Mouse (Mus musculus) megakaryocyte progenitor cell, adult 5-6 weeks (primary cell): ENCODE data around the gene Gm20547. TPM values are rescaled to one million over a fixed set of nuclear protein-coding genes. Genes with fewer than 3 reads are reported as not detected.

Experiments
- ATAC-seq: replicated peaks from 2 replicates; pipeline ENCODE4 v1.8.0; 2016; ENCODE audit warnings: mild to moderate bottlenecking, moderate TSS enrichment, inconsistent platforms; ENCODE audit not compliant: poor library complexity
- total RNA-seq, 2 experiments: library from RNA; stranded (forward) in 1 of 2; stranded (reverse) in 1 of 2; fragments of 157-497, 149-512 nt in 1 of 2; fragments of 200-1000 nt in 1 of 2; gene quantifications; 2 replicates each; pipeline versions ENCODE4 v1.2.3 to v1.2.4; 2015 to 2017

Gm20547 gene
- total RNA-seq, 2 experiments from 2014 or later, result not detected

- ATAC-seq, result no peak
These were observed 73.1 kb downstream of the Gm20547 start for GRCm38 (mm10) chr17:34808599-34809205.

- no peak for ATAC-seq
These were observed 74.7 kb downstream of the Gm20547 start for GRCm38 (mm10) chr17:34807176-34807575.

Other genes with a start within 250 kb of the Gm20547 start
Only the 30 nearest of the 37 such genes appear.
- gene Tnxb, start 211.5 kb downstream of the Gm20547 start, total RNA-seq (2015), result not detected in 2 replicates
- not detected in 2 replicates for gene Tnxb, start 211.5 kb downstream of the Gm20547 start, total RNA-seq (2017)
- gene C4b, start 138.2 kb downstream of the Gm20547 start, total RNA-seq (2015), result 0.12 and 0.27 TPM in 2 replicates
- gene C4b, start 138.2 kb downstream of the Gm20547 start, total RNA-seq (2017), result 0.03 and 0.12 TPM in 2 replicates
- gene Cyp21a1, start 77.5 kb downstream of the Gm20547 start, total RNA-seq (2015), result not detected in 2 replicates
- gene Cyp21a1, start 77.5 kb downstream of the Gm20547 start, total RNA-seq (2017), result not detected in 2 replicates
- gene Stk19, start 45.1 kb downstream of the Gm20547 start, total RNA-seq (2015), result 19.6 and 27.3 TPM in 2 replicates
- 17.0 and 31.8 TPM in 2 replicates for gene Stk19, start 45.1 kb downstream of the Gm20547 start, total RNA-seq (2017)
- 20.2 and 33.2 TPM in 2 replicates for gene Dxo, start 45.0 kb downstream of the Gm20547 start, total RNA-seq (2015)
- 18.8 and 28.9 TPM in 2 replicates for gene Dxo, start 45.0 kb downstream of the Gm20547 start, total RNA-seq (2017)
- gene Skiv2l, start 31.8 kb downstream of the Gm20547 start, total RNA-seq (2015), result 10.2 and 12.8 TPM in 2 replicates
- 31.2 and 35.7 TPM in 2 replicates for gene Skiv2l, start 31.8 kb downstream of the Gm20547 start, total RNA-seq (2017)
- 65.8 and 70.7 TPM in 2 replicates for gene Nelfe, start 31.7 kb downstream of the Gm20547 start, total RNA-seq (2015)
- gene Nelfe, start 31.7 kb downstream of the Gm20547 start, total RNA-seq (2017), result 39.9 and 40.8 TPM in 2 replicates
- gene Cfb, start 19.5 kb downstream of the Gm20547 start, total RNA-seq (2015), result not detected in 2 replicates
- gene Cfb, start 19.5 kb downstream of the Gm20547 start, total RNA-seq (2017), result not detected in 2 replicates
- 7.7 and 9.9 TPM in 2 replicates for gene Zbtb12, start 2.6 kb downstream of the Gm20547 start, total RNA-seq (2015)
- gene Zbtb12, start 2.6 kb downstream of the Gm20547 start, total RNA-seq (2017), result 13.6 and 15.1 TPM in 2 replicates
- 5.1 and 7.8 TPM in 2 replicates for gene C2, start 16.2 kb upstream of the Gm20547 start, total RNA-seq (2015)
- 1.6 and 1.9 TPM in 2 replicates for gene C2, start 16.2 kb upstream of the Gm20547 start, total RNA-seq (2017)
- 72.4 and 73.5 TPM in 2 replicates for gene Ehmt2, start 16.4 kb upstream of the Gm20547 start, total RNA-seq (2015)
- gene Ehmt2, start 16.4 kb upstream of the Gm20547 start, total RNA-seq (2017), result 107 and 108 TPM in 2 replicates
- gene Slc44a4, start 32.4 kb upstream of the Gm20547 start, total RNA-seq (2015), result 0.81 and 1.8 TPM in 2 replicates
- gene Slc44a4, start 32.4 kb upstream of the Gm20547 start, total RNA-seq (2017), result 0.61 and 0.75 TPM in 2 replicates
- gene Neu1, start 49.2 kb upstream of the Gm20547 start, total RNA-seq (2015), result 21.6 and 24.5 TPM in 2 replicates
- 28.4 and 29.8 TPM in 2 replicates for gene Neu1, start 49.2 kb upstream of the Gm20547 start, total RNA-seq (2017)
- gene Hspa1b, start 77.2 kb upstream of the Gm20547 start, total RNA-seq (2015), result 19.3 and 27.4 TPM in 2 replicates
- 22.7 and 24.4 TPM in 2 replicates for gene Hspa1b, start 77.2 kb upstream of the Gm20547 start, total RNA-seq (2017)
- not detected in 2 replicates for gene Gm20481, start 87.9 kb upstream of the Gm20547 start, total RNA-seq (2015)
- not detected in 2 replicates for gene Gm20481, start 87.9 kb upstream of the Gm20547 start, total RNA-seq (2017)
- 8.4 and 14.5 TPM in 2 replicates for gene Hspa1a, start 90.1 kb upstream of the Gm20547 start, total RNA-seq (2015)
- 20.8 and 29.4 TPM in 2 replicates for gene Hspa1a, start 90.1 kb upstream of the Gm20547 start, total RNA-seq (2017)
- gene Hspa1l, start 90.7 kb upstream of the Gm20547 start, total RNA-seq (2015), result not detected in 2 replicates
- gene Hspa1l, start 90.7 kb upstream of the Gm20547 start, total RNA-seq (2017), result not detected in 2 replicates
- gene Lsm2, start 99.8 kb upstream of the Gm20547 start, total RNA-seq (2015), result 187 and 253 TPM in 2 replicates
- 71.7 and 78.0 TPM in 2 replicates for gene Lsm2, start 99.8 kb upstream of the Gm20547 start, total RNA-seq (2017)
- gene Vars, start 118.9 kb upstream of the Gm20547 start, total RNA-seq (2015), result 60.5 and 77.5 TPM in 2 replicates
- gene Vars, start 118.9 kb upstream of the Gm20547 start, total RNA-seq (2017), result 239 and 292 TPM in 2 replicates
- gene Vwa7, start 134.5 kb upstream of the Gm20547 start, total RNA-seq (2015), result not detected in 2 replicates
- gene Vwa7, start 134.5 kb upstream of the Gm20547 start, total RNA-seq (2017), result 0.17 TPM in 1 of 2 replicates, not detected in the other
- 0.93 and 1.9 TPM in 2 replicates for gene Sapcd1, start 146.0 kb upstream of the Gm20547 start, total RNA-seq (2015)
- gene Sapcd1, start 146.0 kb upstream of the Gm20547 start, total RNA-seq (2017), result 1.5 TPM in 1 of 2 replicates, not detected in the other
- 4.2 and 5.7 TPM in 2 replicates for gene Msh5, start 164.7 kb upstream of the Gm20547 start, total RNA-seq (2015)
- gene Msh5, start 164.7 kb upstream of the Gm20547 start, total RNA-seq (2017), result 2.4 and 3.5 TPM in 2 replicates
- gene Clic1, start 167.9 kb upstream of the Gm20547 start, total RNA-seq (2015), result 209 and 248 TPM in 2 replicates
- 225 and 254 TPM in 2 replicates for gene Clic1, start 167.9 kb upstream of the Gm20547 start, total RNA-seq (2017)
- 1.8 and 2.6 TPM in 2 replicates for gene Ddah2, start 177.0 kb upstream of the Gm20547 start, total RNA-seq (2015)
- gene Ddah2, start 177.0 kb upstream of the Gm20547 start, total RNA-seq (2017), result 1.9 and 3.5 TPM in 2 replicates
- gene Ly6g6c, start 183.3 kb upstream of the Gm20547 start, total RNA-seq (2015), result not detected in 2 replicates
- not detected in 2 replicates for gene Ly6g6c, start 183.3 kb upstream of the Gm20547 start, total RNA-seq (2017)
- gene Mpig6b, start 184.1 kb upstream of the Gm20547 start, total RNA-seq (2015), result not detected in 2 replicates
- gene Mpig6b, start 184.1 kb upstream of the Gm20547 start, total RNA-seq (2017), result not detected in 2 replicates
- not detected in 2 replicates for gene Ly6g6e, start 194.9 kb upstream of the Gm20547 start, total RNA-seq (2015)
- not detected in 2 replicates for gene Ly6g6e, start 194.9 kb upstream of the Gm20547 start, total RNA-seq (2017)
- gene Ly6g6d, start 196.0 kb upstream of the Gm20547 start, total RNA-seq (2015), result not detected in 2 replicates
- gene Ly6g6d, start 196.0 kb upstream of the Gm20547 start, total RNA-seq (2017), result not detected in 2 replicates
- gene Ly6g6f, start 203.6 kb upstream of the Gm20547 start, total RNA-seq (2015), result not detected in 2 replicates
- gene Ly6g6f, start 203.6 kb upstream of the Gm20547 start, total RNA-seq (2017), result not detected in 2 replicates
- 17.5 and 21.1 TPM in 2 replicates for gene Abhd16a, start 207.2 kb upstream of the Gm20547 start, total RNA-seq (2015)
- gene Abhd16a, start 207.2 kb upstream of the Gm20547 start, total RNA-seq (2017), result 22.7 and 26.0 TPM in 2 replicates